Mouse (Mus musculus) spleen, adult 2 months (tissue): ENCODE measurements at regions not wholly inside any gene's neighbourhood (a gene's known extent, or its start where the extent isn't known, plus 50 kb on each side); places are given as distances from the start of the nearest gene placed in this dataset.

ENCODE experiments used
- DNase-seq, 2 experiments: peaks; one replicate each; pipeline versions ENCODE4 v3.0.0 to v3.0.0-alpha.2; 2012 to 2021; ENCODE audit warnings: low spot score in 2 of 2, low read depth in 1 of 2
- H3K27ac ChIP-seq: fragments of 200-500 bp; 2 replicates; pipeline ENCODE4 v1.5.1; 2012; ENCODE audit warnings: low read length, inconsistent platforms; ENCODE audit not compliant: insufficient read depth
- H3K27me3 ChIP-seq: fragments of 200-500 bp; 2 replicates; pipeline ENCODE4 v1.6.1; 2012; ENCODE audit warnings: mild to moderate bottlenecking, moderate library complexity, low read length, inconsistent platforms; ENCODE audit not compliant: control insufficient read depth, insufficient read depth
- H3K36me3 ChIP-seq: fragments of 200-500 bp; 2 replicates; pipeline ENCODE4 v1.6.1; 2012; ENCODE audit warnings: mild to moderate bottlenecking, low read length, inconsistent platforms; ENCODE audit not compliant: control insufficient read depth, insufficient read depth
- H3K4me1 ChIP-seq: fragments of 200-500 bp; 2 replicates; pipeline ENCODE4 v1.6.1; 2011; ENCODE audit warnings: inconsistent platforms; ENCODE audit not compliant: control insufficient read depth, insufficient read depth, insufficient read length
- H3K4me3 ChIP-seq: fragments of 200-500 bp; 2 replicates; pipeline ENCODE4 v1.5.1; 2011; ENCODE audit warnings: mild to moderate bottlenecking, inconsistent platforms; ENCODE audit not compliant: insufficient read depth, insufficient read length; ENCODE audit errors: extremely low read depth
- CTCF ChIP-seq: fragments of 200-500 bp; IDR thresholded peaks from 2 replicates; pipeline ENCODE4 v1.5.1; 2011; ENCODE audit warnings: mild to moderate bottlenecking, inconsistent platforms; ENCODE audit not compliant: insufficient read depth, insufficient read length, insufficient replicate concordance; ENCODE audit errors: extremely low read depth
- POLR2A ChIP-seq: fragments of 200-500 bp; IDR thresholded peaks from 2 replicates; pipeline ENCODE4 v1.6.1; 2011; ENCODE audit warnings: low read depth, low read length, inconsistent platforms
- WGBS: fragments of 180-500 bp; shearing (Covaris S2); methylation state at CpG from one replicate; pipeline ENCODE4 v1.1.7; 2018; 5-methylcytosine and 5-hydroxymethylcytosine counted together

- TF ChIP-seq POLR2A (no peak), CTCF (no peak)
- 89% methylated on average over 11 of the region's 11 CpGs for WGBS
- Histone ChIP-seq H3K27me3 (no peaks in the 10 kb centered on the region), H3K27ac (no peak overlapping the region), H3K4me3 (no peak overlapping the region), H3K4me1 (peaks cover 20% of the 10 kb centered on the region), H3K36me3 (no peaks in the 10 kb centered on the region)
- no peak for DNase-seq
Measured at GRCm38 (mm10) chr13:44247861-44248260, 463.3 kb downstream of the Cd83 start.

- H3K4me3 ChIP-seq, result no peak overlapping the region
- DNase-seq, result no peak
- no peak for TF ChIP-seq CTCF
- no peak for TF ChIP-seq POLR2A
- 44% methylated on average over 8 of the region's 8 CpGs for WGBS
- H3K36me3 ChIP-seq, result no peaks in the 10 kb centered on the region
- no peak overlapping the region for H3K27ac ChIP-seq
- H3K4me1 ChIP-seq, result peaks cover 20% of the 10 kb centered on the region
- no peaks in the 10 kb centered on the region for H3K27me3 ChIP-seq
Measured at GRCm38 (mm10) chr13:44248401-44248800, 463.8 kb downstream of the Cd83 start.

- TF ChIP-seq POLR2A (no peak), CTCF (no peak)
- H3K36me3 ChIP-seq, result no peaks in the 10 kb centered on the region
- peaks cover 20% of the 10 kb centered on the region for H3K4me1 ChIP-seq
- no peak overlapping the region for H3K4me3 ChIP-seq
- no peaks in the 10 kb centered on the region for H3K27me3 ChIP-seq
- H3K27ac ChIP-seq, result no peak overlapping the region
- WGBS, result 51% methylated on average over 2 of the region's 2 CpGs
- no peak for DNase-seq
Measured at GRCm38 (mm10) chr13:44249119-44249518, 464.5 kb downstream of the Cd83 start.

GRCm38 (mm10) chr13:44250474-44251201 lies 466.1 kb downstream of the Cd83 start:
- no peaks in the 10 kb centered on the region for H3K27me3 ChIP-seq
- 91% methylated on average over 11 of the region's 11 CpGs for WGBS
- no peaks in the 10 kb centered on the region for H3K36me3 ChIP-seq
- no peak for TF ChIP-seq POLR2A
- no peak for TF ChIP-seq CTCF
- DNase-seq, result no peak
- no peak overlapping the region for H3K27ac ChIP-seq
- H3K4me1 ChIP-seq, result peaks cover 20% of the 10 kb centered on the region
- no peak overlapping the region for H3K4me3 ChIP-seq

- DNase-seq, result no peak
- 89% methylated on average over 1 of the region's 1 CpGs for WGBS
- no peak for TF ChIP-seq POLR2A
- TF ChIP-seq CTCF, result no peak
Measured at GRCm38 (mm10) chr13:44251503-44251902, 466.9 kb downstream of the Cd83 start.

GRCm38 (mm10) chr13:44252496-44252895 lies 467.9 kb downstream of the Cd83 start:
- no peak overlapping the region for H3K4me3 ChIP-seq
- H3K36me3 ChIP-seq, result no peaks in the 10 kb centered on the region
- peaks cover 5% of the 10 kb centered on the region for H3K4me1 ChIP-seq
- TF ChIP-seq CTCF, result no peak
- no peak for TF ChIP-seq POLR2A
- WGBS, result 88% methylated on average over 3 of the region's 3 CpGs
- no peak for DNase-seq
- no peak overlapping the region for H3K27ac ChIP-seq
- no peaks in the 10 kb centered on the region for H3K27me3 ChIP-seq

More at GRCm38 (mm10) chr13:44251503-44251902, 466.9 kb downstream of the Cd83 start:
- Histone ChIP-seq H3K27me3 (no peaks in the 10 kb centered on the region), H3K4me1 (peaks cover 15% of the 10 kb centered on the region), H3K27ac (no peak overlapping the region), H3K36me3 (no peaks in the 10 kb centered on the region), H3K4me3 (no peak overlapping the region)

GRCm38 (mm10) chr13:44258422-44258821 lies 470.9 kb upstream of the Jarid2 start:
- no peak for DNase-seq
- Histone ChIP-seq H3K27ac (no peak overlapping the region), H3K4me1 (no peaks in the 10 kb centered on the region), H3K36me3 (no peaks in the 10 kb centered on the region), H3K27me3 (no peaks in the 10 kb centered on the region), H3K4me3 (no peak overlapping the region)
- 36% methylated on average over 10 of the region's 10 CpGs for WGBS
- TF ChIP-seq POLR2A (no peak), CTCF (no peak)
